Comparison of ENCODE assay signal across 17 mouse cellular contexts in the genomic region with DNA sequence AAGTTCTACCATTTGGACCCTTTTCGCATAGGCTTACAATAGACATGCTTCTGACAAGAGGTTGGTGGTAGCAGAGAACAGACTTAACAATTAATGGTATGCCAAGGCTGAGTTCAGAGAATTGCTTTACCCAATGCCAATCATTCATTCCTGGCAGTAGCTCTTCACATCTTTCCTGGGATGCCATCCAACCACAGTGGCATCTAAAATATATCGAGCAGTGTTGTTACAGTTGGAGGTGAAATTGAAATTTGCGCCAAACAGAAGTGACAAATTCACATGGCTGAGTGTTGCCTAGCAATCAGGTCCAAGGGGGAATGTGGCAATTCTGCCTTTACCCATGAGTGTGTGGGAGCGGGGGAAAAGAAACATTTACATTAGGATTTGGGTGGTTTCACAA. TPM values are rescaled to one million over a fixed set of nuclear protein-coding genes. Genes with fewer than 3 reads are reported as not detected.
DNase-seq lines count a peak whose midpoint lies in the region; ATAC-seq lines count a peak whose summit lies in the region.
"Had no signal": no experiment of that assay in that cellular context is flagged by ENCODE, and none has a peak within 500 bp of the region (broad histone marks: within the 10 kb centered on the region; RNA-seq: fewer than 3 reads in every experiment).

No protein-coding gene starts in this region.

- no peaks in the 10 kb centered on the region for H3K9me3 ChIP-seq in hindbrain, embryonic 15.5 days
- H3K9me3 ChIP-seq in hindbrain, embryonic 13.5 days = no peaks in the 10 kb centered on the region
- H3K9me3 ChIP-seq: embryonic facial prominence, embryonic 10.5 days; heart, embryonic 12.5 days had no signal

- intact Hi-C loops in left cerebral cortex, postnatal 4 days (cut with DNase I) = no loop called here

- ATAC-seq in hindbrain, embryonic 15.5 days (ENCODE audit: low FRiP score, low read depth) = peak; percentile 30; the same call in 1 of the 2 replicates
- no peak for ATAC-seq in hindbrain, embryonic 13.5 days (ENCODE audit: low FRiP score)
- ATAC-seq: CD4-positive, CD25-positive, alpha-beta regulatory T cell, adult 4 months had no signal

- H3K4me2 ChIP-seq in hindbrain, embryonic 15.5 days = no peak overlapping the region
- H3K4me2 ChIP-seq in hindbrain, embryonic 13.5 days = no peak overlapping the region
- H3K4me2 ChIP-seq: heart, embryonic 12.5 days; lung, embryonic 14.5 days had no signal

- peak; percentile 7 for DNase-seq in right cerebral cortex, adult 18-20 months
- DNase-seq in right cerebral cortex, postnatal 36 days (ENCODE audit: low spot score in 2 of 2) = no peak
- peak; percentile 51 for DNase-seq in layer of hippocampus, adult 11-12 months (ENCODE audit: low spot score)
- DNase-seq in left cerebral cortex, postnatal 4 days = peak; percentile 17
- no peak for DNase-seq in adrenal gland, postnatal 4 days (ENCODE audit: low spot score in 2 of 2)
- DNase-seq in ovary, postnatal 14 days (ENCODE audit: low spot score) = no peak
- DNase-seq: cerebellum, adult 2 months; gastrocnemius, postnatal 36 days; kidney, adult 2 months; liver; lung, embryonic 14.5 days; thymus, postnatal 36 days had no signal

- no peaks in the 10 kb centered on the region for H3K27me3 ChIP-seq in hindbrain, embryonic 15.5 days
- H3K27me3 ChIP-seq in hindbrain, embryonic 13.5 days = no peaks in the 10 kb centered on the region
- H3K27me3 ChIP-seq: heart, embryonic 12.5 days had no signal

- H3K4me1 ChIP-seq in hindbrain, embryonic 15.5 days (replicated peaks) = peaks cover 5% of the 10 kb centered on the region
- H3K4me1 ChIP-seq in hindbrain, embryonic 13.5 days (replicated peaks) = peaks cover 7% of the 10 kb centered on the region; the same call in 1 of the 2 replicates
- H3K4me1 ChIP-seq: embryonic facial prominence, embryonic 10.5 days; heart, embryonic 12.5 days had no signal

- no peak overlapping the region for H3K4me3 ChIP-seq in hindbrain, embryonic 15.5 days
- no peak overlapping the region for H3K4me3 ChIP-seq in hindbrain, embryonic 13.5 days
- H3K4me3 ChIP-seq: embryonic facial prominence, embryonic 10.5 days; heart, embryonic 12.5 days had no signal

- H3K36me3 ChIP-seq in hindbrain, embryonic 15.5 days = no peaks in the 10 kb centered on the region
- no peaks in the 10 kb centered on the region for H3K36me3 ChIP-seq in hindbrain, embryonic 13.5 days
- H3K36me3 ChIP-seq: embryonic facial prominence, embryonic 10.5 days; heart, embryonic 12.5 days had no signal

- 53% methylated on average over 4 of the region's 4 CpGs for WGBS in hindbrain, embryonic 15.5 days
- 71% methylated on average over 4 of the region's 4 CpGs for WGBS in hindbrain, embryonic 13.5 days

- H3K9ac ChIP-seq in hindbrain, embryonic 15.5 days = no peak overlapping the region
- no peak overlapping the region for H3K9ac ChIP-seq in hindbrain, embryonic 13.5 days
- H3K9ac ChIP-seq: heart, embryonic 12.5 days; lung, embryonic 14.5 days had no signal

- H3K27ac ChIP-seq in hindbrain, embryonic 15.5 days (replicated peaks) = no peak overlapping the region
- no peak overlapping the region for H3K27ac ChIP-seq in hindbrain, embryonic 13.5 days
- H3K27ac ChIP-seq: embryonic facial prominence, embryonic 10.5 days had no signal

RNA-seq across cellular contexts. Expression of a gene that starts 32.3 kb away (rescaled TPM):
- 13.8 and 14.9 TPM in 2 replicates for polyA plus RNA-seq in hindbrain, embryonic 15.5 days (2015; fragmentation: Nextera tagmentation; extraction: Ambion mirVana)
- polyA plus RNA-seq in hindbrain, embryonic 13.5 days (2015; fragmentation: Nextera tagmentation; extraction: Ambion mirVana) = 13.3 and 15.7 TPM in 2 replicates
- 10 to 100 TPM; 13.4 to 14.0 TPM for total RNA-seq in left cerebral cortex, postnatal 4 days (2021)
- total RNA-seq in adrenal gland, postnatal 4 days (2021) = 10 to 100 TPM; 21.5 to 23.9 TPM

Comparison
In these comparisons a context has a peak if more than half of its experiments do, and no peak if none do; other contexts are left out.
1. DNase-seq: peak in right cerebral cortex, adult 18-20 months (single experiment), layer of hippocampus, adult 11-12 months (single experiment) and left cerebral cortex, postnatal 4 days (single experiment); none in right cerebral cortex, postnatal 36 days (0 of 2), adrenal gland, postnatal 4 days (0 of 2) and ovary, postnatal 14 days (single experiment).